Mouse (Mus musculus) frontal cortex, postnatal 36 days (tissue): ENCODE measurements around the gene Gatad1.
"Not testable (repeated sequence)": the region's sequence is repeated elsewhere in the genome, so short reads cannot be mapped to it uniquely, and the experiment has no call there.

Source experiments
- DNase-seq, 2 experiments: peaks; one replicate each; pipeline ENCODE4 v3.0.0; 2022; ENCODE audit warnings: low spot score in 2 of 2

The Gatad1 gene

GRCm38 (mm10) chr5:3657085-3657484 lies at the start of gene Gatad1:
Gatad1 (minus strand) TSS chr5:3657185.
- no peak for DNase-seq

GRCm38 (mm10) chr5:3702180-3702579 lies 45.2 kb upstream of the Gatad1 start:
- no peak for DNase-seq

GRCm38 (mm10) chr5:3700025-3700424 lies 43.0 kb upstream of the Gatad1 start:
- no peak for DNase-seq

- DNase-seq, result no peak
Measured at GRCm38 (mm10) chr5:3696031-3696430, 39.0 kb upstream of the Gatad1 start.

- DNase-seq, result no peak
Measured at GRCm38 (mm10) chr5:3695191-3695590, 38.2 kb upstream of the Gatad1 start.

- no peak for DNase-seq
Measured at GRCm38 (mm10) chr5:3692956-3693355, 36.0 kb upstream of the Gatad1 start.

- DNase-seq, result no peak
Measured at GRCm38 (mm10) chr5:3691283-3691682, 34.3 kb upstream of the Gatad1 start.

GRCm38 (mm10) chr5:3688298-3688697 lies 31.3 kb upstream of the Gatad1 start:
- no peak for DNase-seq

- DNase-seq, result no peak
Measured at GRCm38 (mm10) chr5:3669938-3670554, 13.1 kb upstream of the Gatad1 start.

- no peak for DNase-seq
Measured at GRCm38 (mm10) chr5:3666585-3666984, 9.6 kb upstream of the Gatad1 start.

- no peak for DNase-seq
Measured at GRCm38 (mm10) chr5:3665225-3665624, 8.2 kb upstream of the Gatad1 start.

GRCm38 (mm10) chr5:3653801-3654200 lies 3.2 kb downstream of the Gatad1 start:
- no peak for DNase-seq

GRCm38 (mm10) chr5:3652903-3653575 lies 3.9 kb downstream of the Gatad1 start:
- DNase-seq, result not testable (repeated sequence)

- DNase-seq, result no peak
Measured at GRCm38 (mm10) chr5:3651621-3652020, 5.4 kb downstream of the Gatad1 start.

GRCm38 (mm10) chr5:3650881-3651280 lies 6.1 kb downstream of the Gatad1 start, which contains the start of gene Tmbim7:
Tmbim7 (plus strand) TSS chr5:3651181.
- DNase-seq, result no peak

GRCm38 (mm10) chr5:3648849-3649210 lies 8.2 kb downstream of the Gatad1 start:
- DNase-seq, result no peak

- DNase-seq, result no peak
Measured at GRCm38 (mm10) chr5:3648206-3648848, 8.7 kb downstream of the Gatad1 start.

- DNase-seq, result peak; percentile 65 to 82
Measured at GRCm38 (mm10) chr5:3647708-3648121, 9.3 kb downstream of the Gatad1 start.

- peak; percentile 26 to 44 for DNase-seq
Measured at GRCm38 (mm10) chr5:3646991-3647707, 9.8 kb downstream of the Gatad1 start.

- no peak for DNase-seq
Measured at GRCm38 (mm10) chr5:3646539-3646938, 10.4 kb downstream of the Gatad1 start.

GRCm38 (mm10) chr5:3645326-3645725 lies 11.7 kb downstream of the Gatad1 start:
- DNase-seq, result no peak

GRCm38 (mm10) chr5:3644621-3645020 lies 12.4 kb downstream of the Gatad1 start:
- DNase-seq, result no peak
